ENCODE assay signal across 22 mouse cellular contexts in genomic region chr7:128154924-128155323, GRCm38 (mm10). TPM values are rescaled to one million over a fixed set of nuclear protein-coding genes. Genes with fewer than 3 reads are reported as not detected.
DNase-seq lines count a peak whose midpoint lies in the region; ATAC-seq and TF ChIP-seq lines count a peak whose summit lies in the region.
"Had no signal": no experiment of that assay in that cellular context is flagged by ENCODE, and none has a peak within 500 bp of the region (broad histone marks: within the 10 kb centered on the region; RNA-seq: fewer than 3 reads in every experiment).

No protein-coding gene starts in this region.

- H3K4me2 ChIP-seq in intestine, embryonic 16.5 days (ENCODE audit: low read depth, low read length), result no peak overlapping the region; the same call in 1 of the 2 replicates
- no peak overlapping the region for H3K4me2 ChIP-seq in intestine, embryonic 15.5 days (replicated peaks)
- H3K4me2 ChIP-seq in heart, postnatal 0 days (ENCODE audit: low read depth, low read length), result peak overlapping the region; percentile 55
- H3K4me2 ChIP-seq in forebrain, embryonic 16.5 days (ENCODE audit: low read length), result no peak overlapping the region
- H3K4me2 ChIP-seq: kidney, embryonic 15.5 days; limb, embryonic 15.5 days; lung, embryonic 14.5 days had no signal

- no peak for TF ChIP-seq EP300 in heart, postnatal 0 days (IDR thresholded peaks at IDR 0.05; ENCODE audit: low read depth)

- no peaks in the 10 kb centered on the region for H3K27me3 ChIP-seq in intestine, embryonic 16.5 days (replicated peaks; ENCODE audit: control insufficient read depth, insufficient read depth, low read length)
- H3K27me3 ChIP-seq in intestine, embryonic 15.5 days (replicated peaks), result no peaks in the 10 kb centered on the region
- no peaks in the 10 kb centered on the region for H3K27me3 ChIP-seq in heart, postnatal 0 days (ENCODE audit: control insufficient read depth, insufficient read depth, low read length)
- no peaks in the 10 kb centered on the region for H3K27me3 ChIP-seq in forebrain, embryonic 16.5 days (replicated peaks; ENCODE audit: control insufficient read depth, insufficient read depth, low read length)
- H3K27me3 ChIP-seq: kidney, embryonic 15.5 days; limb, embryonic 15.5 days had no signal

- no peaks in the 10 kb centered on the region for H3K4me1 ChIP-seq in intestine, embryonic 16.5 days (ENCODE audit: control insufficient read depth, insufficient read depth, low read length)
- H3K4me1 ChIP-seq in intestine, embryonic 15.5 days (replicated peaks), result no peaks in the 10 kb centered on the region
- H3K4me1 ChIP-seq in heart, postnatal 0 days (ENCODE audit: control insufficient read depth, insufficient read depth), result no peaks in the 10 kb centered on the region
- H3K4me1 ChIP-seq in forebrain, embryonic 16.5 days (replicated peaks; ENCODE audit: control insufficient read depth, insufficient read depth, low read length), result no peaks in the 10 kb centered on the region
- H3K4me1 ChIP-seq: forebrain, embryonic 10.5 days; hindbrain, embryonic 10.5 days; kidney, embryonic 15.5 days; limb, embryonic 15.5 days had no signal

- TF ChIP-seq CTCF in heart, postnatal 0 days (IDR thresholded peaks at IDR 0.05; ENCODE audit: low read depth), result no peak

- H3K9me3 ChIP-seq in intestine, embryonic 16.5 days (ENCODE audit: control insufficient read depth, low read length), result no peaks in the 10 kb centered on the region
- no peaks in the 10 kb centered on the region for H3K9me3 ChIP-seq in intestine, embryonic 15.5 days
- no peaks in the 10 kb centered on the region for H3K9me3 ChIP-seq in heart, postnatal 0 days (replicated peaks; ENCODE audit: control insufficient read depth, low read length)
- H3K9me3 ChIP-seq in forebrain, embryonic 16.5 days (ENCODE audit: control insufficient read depth, low read length), result no peaks in the 10 kb centered on the region
- H3K9me3 ChIP-seq: forebrain, embryonic 10.5 days; hindbrain, embryonic 10.5 days; kidney, embryonic 15.5 days; limb, embryonic 15.5 days; megakaryocyte, embryonic 14.5 days had no signal

- no peak overlapping the region for H3K4me3 ChIP-seq in intestine, embryonic 16.5 days (ENCODE audit: low read length)
- H3K4me3 ChIP-seq in intestine, embryonic 15.5 days (replicated peaks), result no peak overlapping the region
- peak overlapping the region; percentile 9; the same call in 1 of the 2 replicates for H3K4me3 ChIP-seq in heart, postnatal 0 days (ENCODE audit: low read depth, low read length)
- H3K4me3 ChIP-seq in forebrain, embryonic 16.5 days (replicated peaks; ENCODE audit: low read length), result no peak overlapping the region
- H3K4me3 ChIP-seq: forebrain, embryonic 10.5 days; hindbrain, embryonic 10.5 days; kidney, embryonic 15.5 days; limb, embryonic 15.5 days; megakaryocyte, embryonic 14.5 days had no signal

- no peaks in the 10 kb centered on the region for H3K36me3 ChIP-seq in intestine, embryonic 16.5 days (ENCODE audit: control insufficient read depth, insufficient read depth, low read length)
- no peaks in the 10 kb centered on the region for H3K36me3 ChIP-seq in intestine, embryonic 15.5 days
- H3K36me3 ChIP-seq in heart, postnatal 0 days (replicated peaks; ENCODE audit: control insufficient read depth, insufficient read depth, low read length), result no peaks in the 10 kb centered on the region
- no peaks in the 10 kb centered on the region for H3K36me3 ChIP-seq in forebrain, embryonic 16.5 days (ENCODE audit: control insufficient read depth, insufficient read depth)
- H3K36me3 ChIP-seq: forebrain, embryonic 10.5 days; hindbrain, embryonic 10.5 days; kidney, embryonic 15.5 days; limb, embryonic 15.5 days had no signal

- peak; percentile 35 for DNase-seq in adrenal gland, adult 2 months
- no peak for DNase-seq in adrenal gland, postnatal 4 days (ENCODE audit: low spot score in 2 of 2)
- DNase-seq in R1 (ENCODE audit: low read depth, low spot score), result peak; percentile 23
- peak; percentile 10 for DNase-seq in heart, postnatal 0 days (ENCODE audit: low spot score)
- DNase-seq in kidney, adult 8-10 months, result no peak
- DNase-seq: cerebellum, postnatal 10 days; gastrocnemius, postnatal 25 days; layer of hippocampus, postnatal 36 days; lung, embryonic 14.5 days; right cerebral cortex, postnatal 4 days; thymus, postnatal 4 days had no signal

- H3K27ac ChIP-seq in intestine, embryonic 16.5 days (ENCODE audit: low read length), result no peak overlapping the region
- no peak overlapping the region for H3K27ac ChIP-seq in intestine, embryonic 15.5 days
- no peak overlapping the region for H3K27ac ChIP-seq in heart, postnatal 0 days (ENCODE audit: low read depth)
- no peak overlapping the region for H3K27ac ChIP-seq in forebrain, embryonic 16.5 days (ENCODE audit: low read length)
- H3K27ac ChIP-seq: forebrain, embryonic 10.5 days; hindbrain, embryonic 10.5 days; kidney, embryonic 15.5 days; limb, embryonic 15.5 days had no signal

- ATAC-seq in intestine, embryonic 16.5 days, result peak; percentile 52
- no peak for ATAC-seq in intestine, embryonic 15.5 days
- no peak for ATAC-seq in heart, postnatal 0 days (ENCODE audit: insufficient read depth, low read depth)
- ATAC-seq in forebrain, embryonic 16.5 days, result no peak

- 47% methylated on average over 10 of the region's 10 CpGs for WGBS in intestine, embryonic 16.5 days
- 54% methylated on average over 10 of the region's 10 CpGs for WGBS in intestine, embryonic 15.5 days
- 22% methylated on average over 10 of the region's 10 CpGs for WGBS in heart, postnatal 0 days
- 54% methylated on average over 10 of the region's 10 CpGs for WGBS in forebrain, embryonic 16.5 days

- H3K9ac ChIP-seq in intestine, embryonic 16.5 days (ENCODE audit: low read depth, low read length), result no peak overlapping the region
- H3K9ac ChIP-seq in intestine, embryonic 15.5 days, result no peak overlapping the region
- H3K9ac ChIP-seq in heart, postnatal 0 days (replicated peaks; ENCODE audit: low read depth, low read length), result no peak overlapping the region; the same call in 1 of the 2 replicates
- H3K9ac ChIP-seq in forebrain, embryonic 16.5 days (replicated peaks; ENCODE audit: low read depth, low read length), result no peak overlapping the region
- H3K9ac ChIP-seq: kidney, embryonic 15.5 days; limb, embryonic 15.5 days; lung, embryonic 14.5 days had no signal

RNA-seq across cellular contexts. Expression of gene Itgad, which starts 0.7 kb away (rescaled TPM):
- total RNA-seq in adrenal gland, adult 2 months (2021), result under 1 TPM in 1 of 2 experiments, not detected in 1; 0.07 TPM
- polyA plus RNA-seq in adrenal gland, adult 2 months (2012; rRNA removed), result 0.04 and 0.07 TPM in 2 replicates
- under 1 TPM; 0.20 to 0.23 TPM for total RNA-seq in adrenal gland, postnatal 4 days (2021)
- 0.05 and 0.15 TPM in 2 replicates for polyA plus RNA-seq in intestine, embryonic 16.5 days (2015; fragmentation: Nextera tagmentation; extraction: Ambion mirVana)
- polyA plus RNA-seq in intestine, embryonic 15.5 days (2015; fragmentation: Nextera tagmentation; extraction: Ambion mirVana), result not detected in 2 replicates
- total RNA-seq in heart, postnatal 0 days (2014; rRNA removed; ENCODE audit: low replicate concordance), result not detected in 2 replicates
- 0.25 TPM in 1 of 2 replicates, not detected in the other for polyA plus RNA-seq in heart, postnatal 0 days (2015; fragmentation: Nextera tagmentation; extraction: Ambion mirVana)
- not detected in 2 replicates for polyA plus RNA-seq in forebrain, embryonic 16.5 days (2015; fragmentation: Nextera tagmentation; extraction: Ambion mirVana)
- total RNA-seq: gastrocnemius, postnatal 25 days; MEL; midbrain, postnatal 0 days had no signal
- polyA plus RNA-seq: embryonic facial prominence, embryonic 14.5 days; forebrain, embryonic 10.5 days; hindbrain, embryonic 10.5 days; kidney, embryonic 15.5 days; limb, embryonic 15.5 days; lung, embryonic 14.5 days; midbrain, postnatal 0 days had no signal

RNA-seq across cellular contexts. Expression of gene Itgax, which starts 25.6 kb away (rescaled TPM):
- total RNA-seq in adrenal gland, adult 2 months (2021), result 1 to 10 TPM; 1.4 to 2.4 TPM
- polyA plus RNA-seq in adrenal gland, adult 2 months (2012; rRNA removed), result 1.7 and 1.8 TPM in 2 replicates
- under 1 TPM; 0.45 to 0.59 TPM for total RNA-seq in adrenal gland, postnatal 4 days (2021)
- 0.75 and 0.92 TPM in 2 replicates for polyA plus RNA-seq in intestine, embryonic 16.5 days (2015; fragmentation: Nextera tagmentation; extraction: Ambion mirVana)
- polyA plus RNA-seq in intestine, embryonic 15.5 days (2015; fragmentation: Nextera tagmentation; extraction: Ambion mirVana), result 0.58 and 0.59 TPM in 2 replicates
- 0.70 TPM in 1 of 2 replicates, not detected in the other for total RNA-seq in heart, postnatal 0 days (2014; rRNA removed; ENCODE audit: low replicate concordance)
- polyA plus RNA-seq in heart, postnatal 0 days (2015; fragmentation: Nextera tagmentation; extraction: Ambion mirVana), result 0.12 and 0.19 TPM in 2 replicates
- not detected in 2 replicates for polyA plus RNA-seq in forebrain, embryonic 16.5 days (2015; fragmentation: Nextera tagmentation; extraction: Ambion mirVana)
- total RNA-seq: midbrain, postnatal 0 days had no signal
- polyA plus RNA-seq: forebrain, embryonic 10.5 days; hindbrain, embryonic 10.5 days; midbrain, postnatal 0 days had no signal

RNA-seq across cellular contexts. Expression of gene Cox6a2, which starts 51.3 kb away (rescaled TPM):
- 1 to 10 TPM in 1 of 2 experiments, not detected in 1; 8.0 TPM for total RNA-seq in adrenal gland, adult 2 months (2021)
- 1.7 and 2.9 TPM in 2 replicates for polyA plus RNA-seq in adrenal gland, adult 2 months (2012; rRNA removed)
- total RNA-seq in adrenal gland, postnatal 4 days (2021), result 10 to 100 TPM; 15.8 to 26.8 TPM
- polyA plus RNA-seq in intestine, embryonic 16.5 days (2015; fragmentation: Nextera tagmentation; extraction: Ambion mirVana), result 0.77 and 0.95 TPM in 2 replicates
- 0.43 and 0.88 TPM in 2 replicates for polyA plus RNA-seq in intestine, embryonic 15.5 days (2015; fragmentation: Nextera tagmentation; extraction: Ambion mirVana)
- 1,202 and 1,223 TPM in 2 replicates for total RNA-seq in heart, postnatal 0 days (2014; rRNA removed; ENCODE audit: low replicate concordance)
- 3,388 and 3,605 TPM in 2 replicates for polyA plus RNA-seq in heart, postnatal 0 days (2015; fragmentation: Nextera tagmentation; extraction: Ambion mirVana)
- polyA plus RNA-seq in forebrain, embryonic 16.5 days (2015; fragmentation: Nextera tagmentation; extraction: Ambion mirVana), result 0.39 TPM in 1 of 2 replicates, not detected in the other
- total RNA-seq: midbrain, postnatal 0 days had no signal
- polyA plus RNA-seq: forebrain, embryonic 10.5 days; hindbrain, embryonic 10.5 days had no signal

Comparison
In these comparisons a context has a peak if more than half of its experiments do, and no peak if none do; other contexts are left out.
1. DNase-seq: peak in adrenal gland, adult 2 months (single experiment), R1 (single experiment) and heart, postnatal 0 days (single experiment); none in adrenal gland, postnatal 4 days (0 of 2) and kidney, adult 8-10 months (0 of 2).
2. RNA of gene Cox6a2, which starts 51.3 kb away (polyA plus RNA-seq): 3,388 to 3,605 TPM in heart, postnatal 0 days; 1.7 to 2.9 TPM in adrenal gland, adult 2 months, 0.77 to 0.95 TPM in intestine, embryonic 16.5 days, 0.43 to 0.88 TPM in intestine, embryonic 15.5 days and 0.39 TPM in forebrain, embryonic 16.5 days; every median in the first group is over 100 times any median in the second.